14 mouse cellular contexts compared by ENCODE assay signal in genomic region chr7:118590726-118591305, GRCm38 (mm10). TPM values are rescaled to one million over a fixed set of nuclear protein-coding genes. Genes with fewer than 3 reads are reported as not detected.
"Had no signal": no experiment of that assay in that cellular context is flagged by ENCODE, and none has a peak within 500 bp of the region (broad histone marks: within the 10 kb centered on the region; RNA-seq: fewer than 3 reads in every experiment).

No protein-coding gene starts in this region.

- DNase-seq: kidney, adult 2 months; kidney, postnatal 25 days; layer of hippocampus, adult 9-11 months; liver, embryonic 13.5 days; lung, embryonic 14.5 days; midbrain, embryonic 14.5 days; right cerebral cortex, adult 18-20 months; right cerebral cortex, postnatal 14 days; spleen, adult 18-20 months; thymus, postnatal 36 days had no signal

RNA-seq across cellular contexts. Expression of gene Tmc7, which starts 6.3 kb away (rescaled TPM):
- total RNA-seq: megakaryocyte-erythroid progenitor cell, adult 5-6 weeks had no signal
- polyA plus RNA-seq: macrophage had no signal

RNA-seq across cellular contexts. Expression of gene Tmc5, which starts 6.3 kb away (rescaled TPM):
- total RNA-seq: megakaryocyte-erythroid progenitor cell, adult 5-6 weeks had no signal
- polyA plus RNA-seq: kidney, embryonic 14.5 days; limb, embryonic 12.5 days; liver, embryonic 13.5 days; macrophage had no signal
